Mouse (Mus musculus) neural tube, embryonic 13.5 days (tissue): ENCODE data around the gene Gata3. TPM values are rescaled to one million over a fixed set of nuclear protein-coding genes. Genes with fewer than 3 reads are reported as not detected.

ENCODE experiments used
- ATAC-seq: fragments of 200-750 bp; cut with Nextera tagmentation; 2 replicates; pipeline ENCODE4 v1.8.0; 2017; ENCODE audit warnings: low read depth, mild to moderate bottlenecking, moderate TSS enrichment, moderate library complexity
- H3K27ac ChIP-seq: fragments of 300-500 bp; sonication (generic); replicated peaks from 2 replicates; pipeline ENCODE4 v1.5.1; 2015; ENCODE audit warnings: moderate library complexity, mild to moderate bottlenecking, inconsistent platforms
- H3K27me3 ChIP-seq: fragments of 300-500 bp; sonication (generic); 2 replicates; pipeline ENCODE4 v1.6.1; 2015; ENCODE audit warnings: mild to moderate bottlenecking, inconsistent platforms
- H3K36me3 ChIP-seq: fragments of 300-500 bp; sonication (generic); 2 replicates; pipeline ENCODE4 v1.6.1; 2015; ENCODE audit warnings: mild to moderate bottlenecking, inconsistent platforms
- H3K4me1 ChIP-seq: fragments of 300-500 bp; sonication (generic); replicated peaks from 2 replicates; pipeline ENCODE4 v1.6.1; 2015; ENCODE audit warnings: inconsistent platforms
- H3K4me2 ChIP-seq: fragments of 300-500 bp; sonication (generic); 2 replicates; pipeline ENCODE4 v1.6.1; 2015; ENCODE audit warnings: inconsistent platforms, mild to moderate bottlenecking, moderate library complexity
- H3K4me3 ChIP-seq: fragments of 300-500 bp; sonication (generic); 2 replicates; pipeline ENCODE4 v1.5.1; 2015; ENCODE audit warnings: mild to moderate bottlenecking, inconsistent platforms
- H3K9ac ChIP-seq: fragments of 300-500 bp; sonication (generic); 2 replicates; pipeline ENCODE4 v1.6.1; 2015; ENCODE audit warnings: moderate library complexity, mild to moderate bottlenecking, inconsistent platforms
- H3K9me3 ChIP-seq: fragments of 300-500 bp; sonication (generic); 2 replicates; pipeline ENCODE4 v1.6.1; 2016; ENCODE audit warnings: inconsistent platforms
- WGBS: fragments of 180-500 bp; shearing (Covaris S2); methylation state at CpG from one replicate; pipeline ENCODE4 v1.1.7; 2015; 5-methylcytosine and 5-hydroxymethylcytosine counted together
- polyA plus RNA-seq: library from polyadenylated mRNA; unstranded; fragments of >200 nt; fragmentation: Nextera tagmentation; extraction: Ambion mirVana; gene quantifications from 2 replicates; pipeline ENCODE4 v1.2.1, GENCODE M21; 2015

Gata3 gene
- polyA plus RNA-seq, 1 experiment from 2014 or later, result 10.1 TPM

DNA sequence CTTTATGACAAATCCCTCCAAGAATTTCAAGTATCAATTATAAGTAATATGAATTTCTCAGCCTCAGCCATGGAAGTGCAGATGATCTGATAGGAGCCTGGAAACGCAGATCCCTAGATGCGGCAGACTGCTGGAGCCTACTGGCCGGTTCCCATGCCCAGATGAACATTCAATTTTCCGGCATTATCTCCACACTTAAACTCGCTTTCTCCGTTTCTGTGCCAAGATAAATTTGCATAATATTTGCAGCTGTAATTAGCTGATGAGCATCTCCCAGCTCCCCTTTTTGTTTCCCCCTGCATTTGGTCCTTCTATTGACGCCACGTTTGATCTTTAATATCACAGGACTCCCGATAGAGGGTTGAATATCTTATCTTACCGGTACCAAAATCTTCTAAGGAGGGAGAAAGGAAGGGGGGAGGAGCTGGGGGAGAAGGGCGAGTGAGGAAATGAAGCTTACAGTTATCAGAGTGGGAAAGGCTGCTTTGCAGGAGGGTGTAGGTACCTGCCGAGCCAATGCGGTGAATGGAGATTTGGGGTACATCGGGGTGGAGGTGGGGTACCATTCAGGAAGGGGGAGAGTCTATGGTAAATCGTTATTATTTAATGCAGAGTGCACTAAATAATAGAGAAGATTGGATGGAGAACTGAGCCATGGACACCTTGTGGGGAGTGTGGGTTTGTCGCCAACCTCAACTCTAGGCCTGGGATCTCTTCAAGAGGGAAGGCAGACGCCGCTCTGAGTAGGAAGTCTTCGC, 5.2 kb upstream of the Gata3 start:
- under 1% methylated on average over 19 of the region's 19 CpGs for WGBS
- Histone ChIP-seq H3K36me3 (no peaks in the 10 kb centered on the region), H3K4me1 (peaks cover 5% of the 10 kb centered on the region), H3K9me3 (no peaks in the 10 kb centered on the region), H3K27me3 (peaks cover 96% of the 10 kb centered on the region), H3K4me3 (no peak overlapping the region), H3K4me2 (no peak overlapping the region), H3K9ac (no peak overlapping the region), H3K27ac (no peak overlapping the region)
- ATAC-seq, result no peak

DNA sequence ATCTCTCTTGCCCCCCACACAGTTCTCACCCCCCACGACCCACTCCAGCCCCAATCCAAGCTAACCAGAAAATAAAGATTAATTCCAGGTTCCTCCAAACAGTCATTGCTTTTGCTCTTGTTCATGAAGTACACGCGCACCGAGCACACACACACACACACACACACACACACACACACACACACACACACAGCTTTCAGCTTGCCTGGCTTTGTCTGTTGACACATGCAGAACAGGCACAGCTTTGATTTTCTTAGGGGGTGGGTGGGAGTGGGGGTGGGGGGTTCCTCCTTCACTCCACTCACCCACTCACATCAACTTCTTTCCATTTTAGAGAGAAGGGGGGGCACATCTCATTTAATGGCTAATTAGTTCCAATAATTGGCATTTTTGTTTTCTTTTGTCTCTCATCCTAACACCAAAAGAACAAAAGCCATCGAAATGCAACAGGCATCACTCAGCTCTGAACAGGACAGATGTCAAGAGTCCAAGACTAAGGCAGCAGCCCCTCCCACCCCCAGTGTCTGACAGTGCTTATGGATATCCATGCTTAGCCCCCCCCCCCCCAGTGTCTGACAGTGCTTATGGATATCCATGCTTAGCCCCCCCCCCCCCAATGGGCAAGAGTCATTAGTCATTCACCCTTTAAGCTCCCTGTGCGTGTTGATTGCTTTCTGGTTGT, 3.6 kb upstream of the Gata3 start:
- Histone ChIP-seq H3K4me2 (no peak overlapping the region), H3K9ac (no peak overlapping the region), H3K27me3 (peaks cover 96% of the 10 kb centered on the region), H3K36me3 (no peaks in the 10 kb centered on the region), H3K4me3 (no peak overlapping the region), H3K4me1 (peaks cover 12% of the 10 kb centered on the region), H3K9me3 (no peaks in the 10 kb centered on the region), H3K27ac (no peak overlapping the region)
- 0% methylated on average over 6 of the region's 6 CpGs for WGBS
- no peak for ATAC-seq

DNA sequence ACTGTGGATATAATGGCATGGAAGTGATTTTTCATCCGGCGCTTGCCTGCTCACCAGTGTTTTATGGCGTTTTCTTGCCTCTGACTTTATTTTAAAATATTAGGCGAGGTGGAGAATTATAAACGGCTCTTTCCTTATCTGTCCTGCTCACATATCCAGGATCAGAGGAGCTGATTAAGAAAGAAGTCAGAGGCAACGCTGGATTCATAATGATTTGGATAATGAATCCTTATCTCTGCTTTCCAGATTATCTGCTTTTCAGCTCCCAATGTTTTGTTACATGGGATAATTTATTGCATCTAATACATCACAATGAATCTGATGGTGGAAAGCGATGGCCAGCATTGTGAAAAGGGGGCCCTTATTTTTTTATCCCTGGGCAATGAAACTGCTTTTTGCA, 2.7 kb upstream of the Gata3 start:
- Histone ChIP-seq H3K27me3 (peaks cover 96% of the 10 kb centered on the region), H3K4me2 (no peak overlapping the region), H3K4me3 (no peak overlapping the region), H3K27ac (no peak overlapping the region), H3K9me3 (no peaks in the 10 kb centered on the region), H3K36me3 (no peaks in the 10 kb centered on the region), H3K4me1 (peaks cover 12% of the 10 kb centered on the region), H3K9ac (no peak overlapping the region)
- 3% methylated on average over 7 of the region's 7 CpGs for WGBS
- no peak for ATAC-seq

DNA sequence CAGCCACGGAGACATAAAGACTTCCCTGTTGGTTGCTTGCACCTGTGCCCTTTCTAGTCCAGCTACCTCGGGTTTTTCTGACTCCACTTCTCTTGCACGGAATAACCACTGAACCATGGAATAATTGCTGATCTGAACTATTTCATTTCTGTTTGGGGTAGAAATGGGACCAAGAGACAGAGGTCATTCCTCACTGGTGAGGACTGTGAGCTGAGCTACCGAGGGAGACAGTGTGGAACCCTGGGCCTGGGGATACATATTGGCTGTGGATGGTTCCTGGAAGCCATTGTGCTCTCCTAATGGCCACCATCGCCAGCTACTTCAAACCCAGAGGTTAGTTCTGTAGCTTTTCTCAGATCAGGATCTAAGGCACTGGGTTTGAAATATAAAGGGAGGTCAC, 1.1 kb upstream of the Gata3 start:
- Histone ChIP-seq H3K4me1 (peaks cover 8% of the 10 kb centered on the region), H3K9ac (no peak overlapping the region), H3K36me3 (no peaks in the 10 kb centered on the region), H3K27ac (no peak overlapping the region), H3K4me2 (no peak overlapping the region), H3K9me3 (no peaks in the 10 kb centered on the region), H3K4me3 (no peak overlapping the region), H3K27me3 (peaks cover 96% of the 10 kb centered on the region)
- WGBS, result under 1% methylated on average over 5 of the region's 5 CpGs
- ATAC-seq, result no peak

DNA sequence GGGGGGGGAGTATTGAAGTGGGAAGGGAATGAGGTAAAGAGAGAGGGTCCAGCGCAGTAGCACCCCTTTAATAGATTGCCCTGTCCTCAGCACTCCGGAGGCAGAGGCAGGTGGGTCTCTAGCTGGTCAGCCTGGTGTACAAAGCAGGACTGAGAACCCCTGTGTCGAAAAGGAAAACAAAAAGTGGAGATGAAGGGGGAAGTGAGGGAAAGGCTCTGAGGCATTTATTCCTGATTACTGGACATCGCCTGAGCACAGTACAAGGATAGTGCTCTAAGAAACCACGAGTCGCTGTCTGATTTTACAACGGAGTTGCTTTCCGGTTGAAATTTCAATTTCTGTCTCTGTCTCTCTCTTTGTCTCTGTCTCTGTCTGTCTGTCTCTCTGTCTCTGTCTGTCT, 417 bp upstream of the Gata3 start:
- H3K36me3 ChIP-seq, result no peaks in the 10 kb centered on the region
- H3K4me2 ChIP-seq, result no peak overlapping the region
- peaks cover 96% of the 10 kb centered on the region for H3K27me3 ChIP-seq
- H3K4me3 ChIP-seq, result no peak overlapping the region
- H3K9me3 ChIP-seq, result no peaks in the 10 kb centered on the region
- no peak overlapping the region for H3K27ac ChIP-seq
- 0 out of 2 replicates have a peak, but pooled peaks cover 7% of the 10 kb centered on the region for H3K4me1 ChIP-seq
- no peak overlapping the region for H3K9ac ChIP-seq
- ATAC-seq, result no peak
- WGBS, result 5% methylated on average over 8 of the region's 8 CpGs

DNA sequence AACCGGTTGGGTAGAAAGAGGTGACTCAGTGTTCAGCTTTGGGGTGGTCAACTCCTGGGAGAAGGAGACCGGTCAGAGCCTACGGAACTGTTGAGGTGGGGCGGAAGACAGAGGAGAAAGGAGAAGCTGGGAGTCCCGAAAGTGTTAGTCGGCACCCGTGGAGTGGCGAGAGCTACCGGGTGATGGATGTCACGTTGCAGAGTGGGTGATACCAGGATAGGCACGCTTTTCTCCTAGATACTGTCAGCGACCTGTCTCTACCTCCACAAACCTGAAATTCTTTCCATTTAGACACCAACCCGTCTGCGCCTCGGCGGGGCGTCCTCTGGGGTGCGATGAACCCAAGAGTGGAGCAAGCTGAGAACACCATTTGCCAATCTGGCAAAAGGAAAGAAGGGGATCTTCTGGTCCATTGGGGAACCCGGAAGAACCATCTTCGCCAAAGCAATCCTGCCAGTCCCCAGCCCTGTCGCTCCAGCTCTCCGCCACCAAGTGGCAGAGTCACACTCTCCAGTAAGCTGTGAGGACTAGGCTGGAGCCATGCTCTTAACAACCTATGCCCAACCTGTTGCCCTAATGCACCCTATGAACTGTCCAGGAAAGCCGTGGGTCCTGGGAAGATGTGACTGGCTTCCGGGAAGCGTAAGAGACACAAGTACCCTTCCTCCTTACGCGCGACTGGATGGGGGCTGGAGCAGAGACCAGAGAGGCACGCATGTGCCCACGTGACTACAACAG, 752 bp downstream of the Gata3 start, which contains the start of gene 9230102O04Rik:
Gene 9230102O04Rik, minus strand, starts transcription at position 628 of the 738 bp plus-strand sequence.
- H3K4me3 ChIP-seq, result 0 out of 2 replicates have a peak within 1 kb of the TSS, but pooled peaks have one; percentile 6
- peak; percentile 63; the same call in 1 of the 2 replicates for ATAC-seq
- peaks cover 96% of the 10 kb centered on the region for H3K27me3 ChIP-seq
- no peaks in the 10 kb centered on the region for H3K9me3 ChIP-seq
- peak within 1 kb of the TSS; percentile 30 for H3K4me2 ChIP-seq
- H3K27ac ChIP-seq, result no peak within 1 kb of the TSS
- no peaks in the 10 kb centered on the region for H3K36me3 ChIP-seq
- H3K9ac ChIP-seq, result no peak within 1 kb of the TSS
- under 1% methylated on average over 30 of the region's 30 CpGs for whole genome bisulfite sequencing
- H3K4me1 ChIP-seq, result 0 out of 2 replicates have a peak, but pooled peaks cover 7% of the 10 kb centered on the region

DNA sequence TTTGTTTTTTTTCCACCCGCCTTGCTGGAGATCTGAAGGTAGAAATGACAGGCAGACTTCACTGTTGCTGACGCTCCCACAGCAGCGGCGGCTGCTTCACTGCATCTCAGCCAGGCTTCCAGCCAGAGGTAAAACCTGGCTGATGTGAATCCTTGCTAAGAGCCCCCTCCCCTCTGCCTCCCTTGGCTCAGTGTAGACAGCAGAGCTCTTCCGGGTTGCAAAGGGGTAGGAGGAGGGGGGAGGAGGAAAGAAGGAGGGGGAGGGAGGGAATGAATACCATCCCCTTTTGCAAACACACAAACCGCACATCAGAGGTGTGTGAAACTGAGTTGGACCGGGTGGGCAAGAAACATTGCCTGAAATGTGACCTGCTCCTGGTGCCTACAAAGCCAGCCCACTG, 2.2 kb downstream of the Gata3 start:
- peaks cover 93% of the 10 kb centered on the region for H3K27me3 ChIP-seq
- 0 out of 2 replicates have a peak overlapping the region, but pooled peaks have one; percentile 3 for H3K4me3 ChIP-seq
- no peak overlapping the region for H3K27ac ChIP-seq
- 0% methylated on average over 7 of the region's 7 CpGs for WGBS
- ATAC-seq, result no peak
- peaks cover 17% of the 10 kb centered on the region; the same call in 1 of the 2 replicates for H3K4me1 ChIP-seq
- H3K9me3 ChIP-seq, result no peaks in the 10 kb centered on the region
- H3K36me3 ChIP-seq, result no peaks in the 10 kb centered on the region
- H3K4me2 ChIP-seq, result no peak overlapping the region
- no peak overlapping the region for H3K9ac ChIP-seq

DNA sequence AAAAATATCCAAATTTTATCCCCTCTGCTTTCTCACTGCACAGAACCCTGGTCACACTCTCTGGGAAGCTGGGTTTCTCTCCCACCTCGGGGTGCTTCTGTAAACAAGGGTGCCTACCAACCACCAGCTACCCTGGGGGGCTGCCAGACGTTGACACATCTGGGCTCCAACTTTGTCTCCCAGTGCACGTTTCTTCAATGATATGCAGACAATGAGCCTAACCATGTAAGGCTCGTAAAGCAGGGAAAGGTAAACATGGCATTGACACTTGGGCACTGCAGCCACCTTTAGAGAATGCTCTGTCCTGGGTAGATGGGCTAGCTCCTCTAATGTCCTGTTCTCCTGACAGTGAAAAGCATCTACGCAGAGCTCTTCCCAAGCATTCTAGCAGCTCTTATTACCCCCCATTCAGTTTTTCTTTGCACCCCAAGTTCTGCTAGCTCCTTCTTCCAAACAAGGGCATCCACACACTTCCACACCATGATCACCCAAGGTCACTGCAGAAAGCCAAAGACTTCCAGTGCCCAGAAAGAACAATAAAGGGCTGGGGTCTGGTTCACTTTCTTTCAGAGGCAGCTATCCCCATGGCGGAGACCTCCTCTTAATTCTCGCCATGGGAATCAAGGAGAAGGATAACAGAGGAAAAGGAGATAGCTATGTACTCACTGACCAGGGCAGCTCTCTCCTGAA, 2.8 kb downstream of the Gata3 start:
- peak overlapping the region; percentile 3; the same call in 1 of the 2 replicates for H3K4me3 ChIP-seq
- H3K27ac ChIP-seq, result no peak overlapping the region
- H3K36me3 ChIP-seq, result no peaks in the 10 kb centered on the region
- no peaks in the 10 kb centered on the region for H3K9me3 ChIP-seq
- H3K4me1 ChIP-seq, result peaks cover 22% of the 10 kb centered on the region
- ATAC-seq, result no peak
- H3K27me3 ChIP-seq, result peaks cover 91% of the 10 kb centered on the region
- H3K9ac ChIP-seq, result no peak overlapping the region
- WGBS, result 3% methylated on average over 7 of the region's 7 CpGs
- H3K4me2 ChIP-seq, result no peak overlapping the region

DNA sequence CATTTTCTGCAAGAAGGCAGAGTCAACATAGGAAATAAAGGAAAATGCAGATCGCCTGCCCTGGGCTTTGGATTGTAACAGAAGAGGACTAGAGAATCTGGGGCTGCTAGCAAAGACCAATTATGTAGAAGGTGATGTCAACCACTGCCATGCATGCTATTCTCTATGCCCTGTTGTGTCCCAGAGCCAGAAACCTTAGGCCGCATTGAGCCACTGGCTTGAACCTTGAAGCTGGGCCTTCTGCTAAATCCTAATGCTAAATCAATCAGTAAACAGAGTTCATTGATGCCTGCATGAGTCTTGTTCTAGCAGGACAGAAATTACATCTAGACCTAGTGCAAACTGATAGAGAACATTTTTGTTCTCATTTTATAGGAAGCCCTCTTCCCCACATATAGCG, 3.8 kb downstream of the Gata3 start:
- no peak overlapping the region for H3K9ac ChIP-seq

DNA sequence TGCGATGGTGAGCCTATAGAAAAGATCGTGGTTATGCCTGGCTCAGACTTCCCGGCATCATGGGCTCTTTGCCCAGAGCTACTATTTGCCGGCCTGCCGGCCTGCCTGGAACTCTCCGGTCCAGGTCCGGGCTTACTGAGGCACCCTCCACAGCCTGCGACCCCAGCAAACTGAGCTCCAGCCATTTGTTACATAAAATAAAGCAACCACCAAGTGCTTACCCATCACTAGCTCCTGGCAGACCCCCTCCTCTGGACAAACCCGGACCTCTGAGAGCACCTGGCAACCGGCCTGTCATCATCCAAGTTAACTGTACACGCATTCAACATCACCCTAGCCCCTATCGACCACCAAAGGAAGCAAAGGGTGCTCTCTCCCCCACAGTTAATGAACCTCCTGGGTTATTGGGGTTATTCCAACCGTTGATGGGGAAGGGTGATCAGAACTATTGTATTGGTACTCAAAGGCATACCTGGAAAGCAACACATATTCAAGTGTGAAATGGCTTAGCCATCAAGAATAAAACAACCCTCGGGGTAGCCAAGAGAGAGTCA, 4.5 kb downstream of the Gata3 start:
- Histone ChIP-seq H3K27ac (no peak overlapping the region), H3K27me3 (peaks cover 95% of the 10 kb centered on the region), H3K9me3 (no peaks in the 10 kb centered on the region), H3K4me3 (0 out of 2 replicates have a peak overlapping the region, but pooled peaks have one; percentile 0), H3K36me3 (no peaks in the 10 kb centered on the region), H3K9ac (no peak overlapping the region), H3K4me1 (peaks cover 37% of the 10 kb centered on the region), H3K4me2 (no peak overlapping the region)
- WGBS, result 1% methylated on average over 14 of the region's 14 CpGs
- no peak for ATAC-seq

More for the DNA sequence above, 3.8 kb downstream of the Gata3 start:
- no peak for ATAC-seq
- H3K4me1 ChIP-seq, result peaks cover 33% of the 10 kb centered on the region
- H3K4me2 ChIP-seq, result no peak overlapping the region
- no peak overlapping the region for H3K27ac ChIP-seq
- no peaks in the 10 kb centered on the region for H3K36me3 ChIP-seq
- H3K4me3 ChIP-seq, result no peak overlapping the region
- no peaks in the 10 kb centered on the region for H3K9me3 ChIP-seq
- peaks cover 95% of the 10 kb centered on the region for H3K27me3 ChIP-seq
- WGBS, result 10% methylated on average over 3 of the region's 3 CpGs

DNA sequence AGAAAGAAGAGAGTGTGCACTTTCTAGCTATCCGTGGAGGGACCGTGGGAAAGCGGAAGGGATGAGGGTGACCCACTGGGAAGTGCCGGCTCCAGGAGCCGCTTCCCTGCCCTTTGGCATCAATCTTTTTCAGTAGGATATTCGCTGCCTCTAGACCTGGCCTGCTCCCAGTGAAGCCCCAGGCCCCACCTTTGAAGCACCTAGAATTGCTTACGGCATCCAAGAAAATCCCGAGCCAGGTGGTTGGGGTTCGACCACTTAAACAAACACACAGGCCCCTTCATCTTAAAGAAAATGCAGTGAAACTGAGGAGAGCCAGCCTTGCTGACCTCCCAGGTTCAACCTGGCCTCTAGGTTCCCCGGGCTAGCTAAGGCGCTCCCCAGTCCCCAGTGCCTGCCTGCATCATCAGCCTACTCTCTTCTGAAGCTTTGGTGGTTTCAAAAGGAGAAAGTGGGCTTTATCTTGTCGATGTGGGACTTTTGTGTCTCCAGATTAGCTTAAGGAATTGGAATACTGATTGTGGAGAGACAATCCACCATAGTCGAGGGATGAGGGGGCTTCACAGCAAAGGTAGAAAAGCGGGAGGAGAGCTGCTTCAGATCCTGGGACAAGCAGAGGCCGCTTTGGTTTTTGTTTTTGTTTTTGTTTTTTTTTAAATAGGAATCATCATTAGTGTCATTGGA, 5.2 kb downstream of the Gata3 start:
- peaks cover 37% of the 10 kb centered on the region for H3K4me1 ChIP-seq
- no peak overlapping the region for H3K9ac ChIP-seq
- no peaks in the 10 kb centered on the region for H3K9me3 ChIP-seq
- H3K4me3 ChIP-seq, result peak overlapping the region; percentile 13; the same call in 1 of the 2 replicates
- under 1% methylated on average over 15 of the region's 15 CpGs for WGBS
- peaks cover 95% of the 10 kb centered on the region for H3K27me3 ChIP-seq
- ATAC-seq, result no peak
- no peak overlapping the region for H3K27ac ChIP-seq
- H3K36me3 ChIP-seq, result no peaks in the 10 kb centered on the region
- H3K4me2 ChIP-seq, result peak overlapping the region; percentile 38; the same call in 1 of the 2 replicates
